Mouse (Mus musculus) liver, adult 10 weeks (tissue): Measurements from ENCODE around the gene Svs3a. TPM values are rescaled to one million over a fixed set of nuclear protein-coding genes. Genes with fewer than 3 reads are reported as not detected.

Experiments used
- polyA plus RNA-seq: library from polyadenylated mRNA; stranded (reverse); fragments of 350-450 nt; fragmentation: Illumina TruSeq; extraction: RNeasy Lipid Tissue Mini Kit (QIAGEN cat#74804); gene quantifications from one replicate; pipeline ENCODE4 v1.2.3, GENCODE M21; 2014; ENCODE audit warnings: low read depth, low replicate concordance

Svs3a gene
- not detected for polyA plus RNA-seq

DNA sequence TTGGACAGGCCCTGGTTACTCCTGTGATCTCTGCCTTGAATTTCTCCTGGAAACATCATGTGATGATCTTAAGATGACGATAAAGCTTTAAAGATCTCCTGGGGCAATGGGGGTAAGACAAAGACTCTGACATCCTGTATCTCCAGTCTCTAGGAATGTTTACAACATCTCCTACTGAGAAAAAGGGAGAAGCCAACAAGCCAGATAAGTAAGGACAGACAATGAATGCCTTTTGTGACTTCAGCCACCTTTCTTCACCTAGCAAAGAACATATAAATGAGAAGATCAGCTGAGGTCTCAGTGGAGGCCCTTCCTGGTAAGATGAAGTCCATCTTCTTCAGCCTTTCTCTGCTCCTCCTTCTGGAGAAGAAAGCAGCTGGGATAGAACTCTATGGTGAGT is at the start of gene Svs3a:
Svs3a (plus strand) TSS at position 301 of the 400 bp plus-strand sequence.

DNA sequence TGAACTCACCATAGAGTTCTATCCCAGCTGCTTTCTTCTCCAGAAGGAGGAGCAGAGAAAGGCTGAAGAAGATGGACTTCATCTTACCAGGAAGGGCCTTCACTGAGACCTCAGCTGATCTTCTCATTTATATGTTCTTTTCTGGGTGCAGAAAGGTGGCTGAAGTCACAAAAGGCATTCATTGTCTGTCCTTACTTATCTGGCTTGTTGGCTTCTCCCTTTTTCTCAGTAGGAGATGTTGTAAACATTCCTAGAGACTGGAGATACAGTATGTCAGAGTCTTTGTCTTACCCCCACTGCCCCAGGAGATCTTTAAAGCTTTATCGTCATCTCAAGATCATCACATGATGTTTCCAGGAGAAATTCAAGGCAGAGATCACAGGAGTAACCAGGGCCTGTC is 32.5 kb upstream of the Svs3a start, which contains the start of gene Svs3b:
Svs3b (minus strand) TSS at position 101 of the 400 bp plus-strand sequence.

GRCm38 (mm10) chr2:164278359-164278758 is 10.7 kb upstream of the Svs3a start, which contains the start of gene Svs4:
TSS of gene Svs4 (minus strand) at chr2:164278459.

GRCm38 (mm10) chr2:164316451-164316850 is 27.4 kb downstream of the Svs3a start, which contains the start of gene Svs6:
TSS of gene Svs6 (plus strand) at chr2:164316751.

DNA sequence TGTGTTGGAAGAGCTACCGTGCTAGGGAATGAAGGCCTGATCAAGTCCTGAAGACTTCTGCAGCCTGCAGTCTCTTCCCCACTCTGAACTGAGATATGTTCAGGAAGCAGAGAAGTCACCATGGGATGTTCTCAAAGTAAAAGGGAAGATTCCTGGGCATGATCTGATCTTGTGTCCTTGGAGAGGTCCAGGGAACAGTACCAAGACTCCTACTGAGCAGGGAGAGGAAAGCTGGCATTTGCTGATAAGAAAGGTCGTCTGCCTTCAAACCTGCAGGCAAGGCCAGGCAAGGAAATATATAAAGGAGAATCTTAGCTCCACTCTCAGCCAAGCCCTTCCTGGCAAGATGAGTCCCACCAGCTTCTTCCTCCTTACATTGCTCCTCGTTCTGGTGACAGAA is 43.4 kb downstream of the Svs3a start, which contains the start of gene Svs5:
Svs5 (plus strand) TSS at position 301 of the 400 bp plus-strand sequence.

Other genes starting within 250 kb of the Svs3a start
- 24.6 TPM for gene Stk4, start 218.9 kb upstream of the Svs3a start, polyA plus RNA-seq
- gene Tomm34, start 218.1 kb upstream of the Svs3a start, polyA plus RNA-seq: 3.7 TPM
- gene Kcns1, start 118.2 kb upstream of the Svs3a start, polyA plus RNA-seq: not detected
- gene Wfdc5, start 106.5 kb upstream of the Svs3a start, polyA plus RNA-seq: not detected
- gene Wfdc12, start 98.7 kb upstream of the Svs3a start, polyA plus RNA-seq: not detected
- not detected for gene Wfdc15a, start 89.1 kb upstream of the Svs3a start, polyA plus RNA-seq
- gene Wfdc15b, start 67.6 kb upstream of the Svs3a start, polyA plus RNA-seq: not detected
- gene Svs2, start 50.8 kb upstream of the Svs3a start, polyA plus RNA-seq: not detected
- not detected for gene Svs3b, start 32.6 kb upstream of the Svs3a start, polyA plus RNA-seq
- not detected for gene Svs4, start 10.8 kb upstream of the Svs3a start, polyA plus RNA-seq
- gene Svs6, start 27.5 kb downstream of the Svs3a start, polyA plus RNA-seq: not detected
- gene Svs5, start 43.5 kb downstream of the Svs3a start, polyA plus RNA-seq: not detected
- gene Slpi, start 99.8 kb downstream of the Svs3a start, polyA plus RNA-seq: 0.66 TPM
- gene Rbpjl, start 113.9 kb downstream of the Svs3a start, polyA plus RNA-seq: not detected
- gene Matn4, start 115.9 kb downstream of the Svs3a start, polyA plus RNA-seq: not detected
- 223 TPM for gene Sdc4, start 154.6 kb downstream of the Svs3a start, polyA plus RNA-seq
- gene Sys1, start 167.7 kb downstream of the Svs3a start, polyA plus RNA-seq: 7.8 TPM
- gene Gm20458, start 171.7 kb downstream of the Svs3a start, polyA plus RNA-seq: not detected
- not detected for gene Trp53tg5, start 184.5 kb downstream of the Svs3a start, polyA plus RNA-seq
- gene Dbndd2, start 196.8 kb downstream of the Svs3a start, polyA plus RNA-seq: 2.1 TPM
- gene Pigt, start 208.3 kb downstream of the Svs3a start, polyA plus RNA-seq: 7.5 TPM